In genomic region chr11:94130118-94131095, GRCm38 (mm10) we compare ENCODE assay signal across 10 mouse cellular contexts.
DNase-seq lines count a peak whose midpoint lies in the region; ATAC-seq and TF ChIP-seq lines count a peak whose summit lies in the region.
"Had no signal": no experiment of that assay in that cellular context is flagged by ENCODE, and none has a peak within 500 bp of the region (broad histone marks: within the 10 kb centered on the region; RNA-seq: fewer than 3 reads in every experiment).

No protein-coding gene starts in this region.

- peak overlapping the region; percentile 56; the same call in 1 of the 2 replicates for H3K9ac ChIP-seq in heart, embryonic 13.5 days
- no peak overlapping the region for H3K9ac ChIP-seq in kidney, embryonic 14.5 days (ENCODE audit: low read depth, low read length)
- H3K9ac ChIP-seq in hindbrain, postnatal 0 days (replicated peaks; ENCODE audit: low read length), result no peak overlapping the region; the same call in 1 of the 2 replicates
- H3K9ac ChIP-seq: neural tube, embryonic 12.5 days had no signal

- H3K4me1 ChIP-seq in heart, embryonic 13.5 days, result peaks cover 36% of the 10 kb centered on the region
- peaks cover 12% of the 10 kb centered on the region for H3K4me1 ChIP-seq in kidney, embryonic 14.5 days (ENCODE audit: control insufficient read depth, insufficient read depth, low read length)
- peaks cover 11% of the 10 kb centered on the region for H3K4me1 ChIP-seq in hindbrain, postnatal 0 days (ENCODE audit: insufficient read depth, low read length)

- 52% methylated on average over 4 of the region's 4 CpGs for WGBS in heart, embryonic 13.5 days
- WGBS in kidney, embryonic 14.5 days, result 52% methylated on average over 4 of the region's 4 CpGs
- 66% methylated on average over 4 of the region's 4 CpGs for WGBS in hindbrain, postnatal 0 days

- no peak for TF ChIP-seq CTCF in hindbrain, postnatal 0 days (IDR thresholded peaks at IDR 0.05; ENCODE audit: low read depth)

- no peak overlapping the region for H3K4me2 ChIP-seq in heart, embryonic 13.5 days
- H3K4me2 ChIP-seq in kidney, embryonic 14.5 days (replicated peaks; ENCODE audit: low read depth, low read length), result no peak overlapping the region
- no peak overlapping the region for H3K4me2 ChIP-seq in hindbrain, postnatal 0 days (ENCODE audit: low read depth, low read length)
- H3K4me2 ChIP-seq: neural tube, embryonic 12.5 days had no signal

- no peak overlapping the region for H3K4me3 ChIP-seq in heart, embryonic 13.5 days
- H3K4me3 ChIP-seq in kidney, embryonic 14.5 days (ENCODE audit: low read length), result no peak overlapping the region
- H3K4me3 ChIP-seq in hindbrain, postnatal 0 days (ENCODE audit: low read length), result no peak overlapping the region
- H3K4me3 ChIP-seq: midbrain, embryonic 10.5 days; neural tube, embryonic 12.5 days had no signal

- no peak for ATAC-seq in cerebellum, adult (ENCODE audit: insufficient number of reproducible peaks, low FRiP score, low TSS enrichment)
- no peak for ATAC-seq in heart, embryonic 13.5 days (ENCODE audit: extremely low read depth, insufficient number of reproducible peaks, low FRiP score, low TSS enrichment)
- no peak for ATAC-seq in kidney, embryonic 14.5 days (ENCODE audit: low FRiP score, low TSS enrichment)
- no peak for ATAC-seq in hindbrain, postnatal 0 days

- H3K36me3 ChIP-seq in heart, embryonic 13.5 days, result peaks cover 10% of the 10 kb centered on the region
- no peaks in the 10 kb centered on the region for H3K36me3 ChIP-seq in kidney, embryonic 14.5 days (ENCODE audit: control insufficient read depth, insufficient read depth, low read length)
- H3K36me3 ChIP-seq in hindbrain, postnatal 0 days (ENCODE audit: insufficient read depth, low read length), result no peaks in the 10 kb centered on the region

- no peaks in the 10 kb centered on the region for H3K9me3 ChIP-seq in heart, embryonic 13.5 days
- no peaks in the 10 kb centered on the region for H3K9me3 ChIP-seq in kidney, embryonic 14.5 days (ENCODE audit: control insufficient read depth, low read length)
- H3K9me3 ChIP-seq in hindbrain, postnatal 0 days (ENCODE audit: low read length), result no peaks in the 10 kb centered on the region
- H3K9me3 ChIP-seq: midbrain, embryonic 10.5 days; neural tube, embryonic 12.5 days had no signal

- peak overlapping the region; percentile 68 for H3K27ac ChIP-seq in heart, embryonic 13.5 days (replicated peaks)
- H3K27ac ChIP-seq in kidney, embryonic 14.5 days (ENCODE audit: low read depth, low read length), result no peak overlapping the region
- H3K27ac ChIP-seq in hindbrain, postnatal 0 days, result peak overlapping the region; percentile 32; the same call in 1 of the 2 replicates
- H3K27ac ChIP-seq: midbrain, embryonic 10.5 days; neural tube, embryonic 12.5 days had no signal

- intact Hi-C loops in heart, postnatal 25 days (cut with DNase I), result loop anchor here (5.0 kb wide), 1 partner anchor 357 kb away; the partner anchor contains the start of gene Spata20

- H3K27me3 ChIP-seq in heart, embryonic 13.5 days (replicated peaks), result no peaks in the 10 kb centered on the region
- H3K27me3 ChIP-seq in kidney, embryonic 14.5 days (ENCODE audit: control insufficient read depth, insufficient read depth, low read length), result no peaks in the 10 kb centered on the region
- no peaks in the 10 kb centered on the region for H3K27me3 ChIP-seq in hindbrain, postnatal 0 days (ENCODE audit: insufficient read depth, low read length)
- H3K27me3 ChIP-seq: neural tube, embryonic 12.5 days had no signal

- peak; percentile 34 for DNase-seq in cerebellum, adult 9-10 months
- DNase-seq in heart, postnatal 25 days (ENCODE audit: low spot score), result no peak
- DNase-seq in kidney, postnatal 14 days, result peak; percentile 44
- DNase-seq in hindbrain, postnatal 0 days (ENCODE audit: low spot score), result no peak
- DNase-seq in lung, postnatal 25 days (ENCODE audit: low spot score), result no peak

Comparison
In these comparisons a context has a peak if more than half of its experiments do, and no peak if none do; other contexts are left out.
1. DNase-seq: peak in cerebellum, adult 9-10 months (single experiment) and kidney, postnatal 14 days (single experiment); none in heart, postnatal 25 days (single experiment), hindbrain, postnatal 0 days (single experiment) and lung, postnatal 25 days (single experiment).